Mouse (Mus musculus): ENCODE data around the gene Gp5. TPM values are rescaled to one million over a fixed set of nuclear protein-coding genes. Genes with fewer than 3 reads are reported as not detected.
"Not testable (repeated sequence)": the region's sequence is repeated elsewhere in the genome, so short reads cannot be mapped to it uniquely, and the experiment has no call there.

Gp5 gene
- 2.1 and 2.6 TPM in 2 replicates for total RNA-seq (2014; rRNA removed)
- 0.75 and 0.78 TPM in 2 replicates for polyA plus RNA-seq (2015; fragmentation: Nextera tagmentation; extraction: Ambion mirVana)

- no peak within 1 kb of the TSS for H3K27ac ChIP-seq (ENCODE audit: low read depth, low read length)
- no peaks in the 10 kb centered on the region for H3K36me3 ChIP-seq (ENCODE audit: insufficient read depth, low read length)
- H3K4me2 ChIP-seq (ENCODE audit: low read depth, low read length, poor library complexity, severe bottlenecking), result peak within 1 kb of the TSS; percentile 81
- DNase-seq (ENCODE audit: low spot score) (no peak), ATAC-seq (ENCODE audit: low FRiP score) (no peak)
- peaks cover 6% of the 10 kb centered on the region; the same call in 1 of the 2 replicates for H3K4me1 ChIP-seq (ENCODE audit: insufficient read depth, low read length)
- peaks cover 32% of the 10 kb centered on the region for H3K27me3 ChIP-seq (ENCODE audit: insufficient read depth, low read length)
- peak within 1 kb of the TSS; percentile 55 for H3K4me3 ChIP-seq (ENCODE audit: low read depth, low read length)
- no peak within 1 kb of the TSS; the same call in 1 of the 2 replicates for H3K9ac ChIP-seq (replicated peaks; ENCODE audit: low read length, poor library complexity, severe bottlenecking)
- TF ChIP-seq CTCF (IDR thresholded peaks at IDR 0.05), result no peak
- H3K9me3 ChIP-seq (ENCODE audit: low read length), result no peaks in the 10 kb centered on the region
These were observed at the start of gene Gp5 for GRCm38 (mm10) chr16:30310647-30311046. Gp5 (minus strand) TSS chr16:30310779.

GRCm38 (mm10) chr16:30353489-30353888 is 42.9 kb upstream of the Gp5 start:
- WGBS, result 96% methylated on average over 11 of the region's 11 CpGs
- ATAC-seq (ENCODE audit: low FRiP score); H3K27me3 ChIP-seq (ENCODE audit: insufficient read depth, low read length); H3K27ac ChIP-seq (ENCODE audit: low read depth, low read length); H3K36me3 ChIP-seq (ENCODE audit: insufficient read depth, low read length); H3K9me3 ChIP-seq (ENCODE audit: low read length); H3K4me1 ChIP-seq (ENCODE audit: insufficient read depth, low read length); H3K4me3 ChIP-seq (ENCODE audit: low read depth, low read length); H3K4me2 ChIP-seq (ENCODE audit: low read depth, low read length, poor library complexity, severe bottlenecking); DNase-seq (ENCODE audit: low spot score); H3K9ac ChIP-seq (replicated peaks; ENCODE audit: low read length, poor library complexity, severe bottlenecking): not testable (repeated sequence)

GRCm38 (mm10) chr16:30314236-30314635 is 3.7 kb upstream of the Gp5 start:
- no peaks in the 10 kb centered on the region for H3K9me3 ChIP-seq (ENCODE audit: low read length)
- no peak for ATAC-seq (ENCODE audit: low FRiP score)

GRCm38 (mm10) chr16:30310171-30310515 is 436 bp downstream of the Gp5 start:
- 54% methylated on average over 8 of the region's 8 CpGs for WGBS

More at GRCm38 (mm10) chr16:30314236-30314635, 3.7 kb upstream of the Gp5 start:
- no peak overlapping the region for H3K4me2 ChIP-seq (ENCODE audit: low read depth, low read length, poor library complexity, severe bottlenecking)
- peak; percentile 64 for DNase-seq (ENCODE audit: low spot score)
- H3K4me3 ChIP-seq (ENCODE audit: low read depth, low read length), result no peak overlapping the region
- H3K4me1 ChIP-seq (ENCODE audit: insufficient read depth, low read length), result no peaks in the 10 kb centered on the region
- peak; percentile 81 for TF ChIP-seq CTCF (IDR thresholded peaks at IDR 0.05)
- no peak overlapping the region for H3K27ac ChIP-seq (ENCODE audit: low read depth, low read length)
- peaks cover 18% of the 10 kb centered on the region for H3K27me3 ChIP-seq (ENCODE audit: insufficient read depth, low read length)
- no peak overlapping the region for H3K9ac ChIP-seq (replicated peaks; ENCODE audit: low read length, poor library complexity, severe bottlenecking)
- no peaks in the 10 kb centered on the region for H3K36me3 ChIP-seq (ENCODE audit: insufficient read depth, low read length)

GRCm38 (mm10) chr16:30309395-30310170 is 996 bp downstream of the Gp5 start:
- Histone ChIP-seq H3K27ac (ENCODE audit: low read depth, low read length) (no peak overlapping the region), H3K4me3 (ENCODE audit: low read depth, low read length) (peak overlapping the region; percentile 55), H3K27me3 (ENCODE audit: insufficient read depth, low read length) (peaks cover 32% of the 10 kb centered on the region), H3K9me3 (ENCODE audit: low read length) (no peaks in the 10 kb centered on the region), H3K4me2 (ENCODE audit: low read depth, low read length, poor library complexity, severe bottlenecking) (peak overlapping the region; percentile 81), H3K9ac (replicated peaks; ENCODE audit: low read length, poor library complexity, severe bottlenecking) (no peak overlapping the region; the same call in 1 of the 2 replicates), H3K4me1 (ENCODE audit: insufficient read depth, low read length) (peaks cover 6% of the 10 kb centered on the region; the same call in 1 of the 2 replicates), H3K36me3 (ENCODE audit: insufficient read depth, low read length) (no peaks in the 10 kb centered on the region)
- peak; percentile 27 for DNase-seq (ENCODE audit: low spot score)
- no peak for TF ChIP-seq CTCF (IDR thresholded peaks at IDR 0.05)
- peak; percentile 36; the same call in 1 of the 2 replicates for ATAC-seq (ENCODE audit: low FRiP score)
- WGBS, result 3% methylated on average over 34 of the region's 34 CpGs

More at GRCm38 (mm10) chr16:30310171-30310515, 436 bp downstream of the Gp5 start:
- H3K27me3 ChIP-seq (ENCODE audit: insufficient read depth, low read length), result peaks cover 32% of the 10 kb centered on the region
- ATAC-seq (ENCODE audit: low FRiP score), result no peak
- TF ChIP-seq CTCF (IDR thresholded peaks at IDR 0.05), result no peak
- H3K9me3 ChIP-seq (ENCODE audit: low read length), result no peaks in the 10 kb centered on the region
- DNase-seq (ENCODE audit: low spot score), result no peak
- H3K9ac ChIP-seq (replicated peaks; ENCODE audit: low read length, poor library complexity, severe bottlenecking), result no peak overlapping the region
- H3K4me1 ChIP-seq (ENCODE audit: insufficient read depth, low read length), result peaks cover 6% of the 10 kb centered on the region; the same call in 1 of the 2 replicates
- H3K27ac ChIP-seq (ENCODE audit: low read depth, low read length), result no peak overlapping the region
- H3K4me2 ChIP-seq (ENCODE audit: low read depth, low read length, poor library complexity, severe bottlenecking), result peak overlapping the region; percentile 81
- H3K4me3 ChIP-seq (ENCODE audit: low read depth, low read length), result no peak overlapping the region
- no peaks in the 10 kb centered on the region for H3K36me3 ChIP-seq (ENCODE audit: insufficient read depth, low read length)

Measured in midbrain, postnatal 0 days (tissue).